Mouse (Mus musculus): ENCODE measurements around the gene Otc.

Gene Otc

GRCm38 (mm10) chrX:10251852-10252504 lies at the start of gene Otc:
Gene Otc (plus strand): TSS chrX:10252305.
- DNase-seq (ENCODE audit: low read depth): no peak

GRCm38 (mm10) chrX:10205937-10206336 lies 46.2 kb upstream of the Otc start:
- DNase-seq (ENCODE audit: low read depth): no peak

GRCm38 (mm10) chrX:10215972-10216371 lies 36.1 kb upstream of the Otc start:
- peak; percentile 48 for DNase-seq (ENCODE audit: low read depth)

GRCm38 (mm10) chrX:10216410-10216949 lies 35.6 kb upstream of the Otc start, which contains the start of gene Rpgr:
Gene Rpgr (minus strand): TSS chrX:10216920.
- peak; percentile 71 for DNase-seq (ENCODE audit: low read depth)

- DNase-seq (ENCODE audit: low read depth): no peak
Measured at GRCm38 (mm10) chrX:10219281-10219680, 32.8 kb upstream of the Otc start.

- no peak for DNase-seq (ENCODE audit: low read depth)
Measured at GRCm38 (mm10) chrX:10233051-10233450, 19.1 kb upstream of the Otc start.

GRCm38 (mm10) chrX:10234617-10235016 lies 17.5 kb upstream of the Otc start:
- no peak for DNase-seq (ENCODE audit: low read depth)

- no peak for DNase-seq (ENCODE audit: low read depth)
Measured at GRCm38 (mm10) chrX:10239515-10239914, 12.6 kb upstream of the Otc start.

- no peak for DNase-seq (ENCODE audit: low read depth)
Measured at GRCm38 (mm10) chrX:10243916-10244315, 8.2 kb upstream of the Otc start.

- no peak for DNase-seq (ENCODE audit: low read depth)
Measured at GRCm38 (mm10) chrX:10251357-10251756, 748 bp upstream of the Otc start.

- DNase-seq (ENCODE audit: low read depth): no peak
Measured at GRCm38 (mm10) chrX:10257774-10258173, 5.7 kb downstream of the Otc start.

- DNase-seq (ENCODE audit: low read depth): no peak
Measured at GRCm38 (mm10) chrX:10258260-10258659, 6.2 kb downstream of the Otc start.

GRCm38 (mm10) chrX:10268308-10268707 lies 16.2 kb downstream of the Otc start:
- DNase-seq (ENCODE audit: low read depth): no peak

- DNase-seq (ENCODE audit: low read depth): no peak
Measured at GRCm38 (mm10) chrX:10268761-10269437, 16.8 kb downstream of the Otc start.

- no peak for DNase-seq (ENCODE audit: low read depth)
Measured at GRCm38 (mm10) chrX:10297341-10297740, 45.2 kb downstream of the Otc start.

- DNase-seq (ENCODE audit: low read depth): no peak
Measured at GRCm38 (mm10) chrX:10318176-10318575, 66.1 kb downstream of the Otc start.

- no peak for DNase-seq (ENCODE audit: low read depth)
Measured at GRCm38 (mm10) chrX:10330246-10330645, 78.1 kb downstream of the Otc start.

GRCm38 (mm10) chrX:10331749-10332148 lies 79.6 kb downstream of the Otc start:
- DNase-seq (ENCODE audit: low read depth): no peak

GRCm38 (mm10) chrX:10336816-10337215 lies 84.7 kb downstream of the Otc start:
- no peak for DNase-seq (ENCODE audit: low read depth)

- no peak for DNase-seq (ENCODE audit: low read depth)
Measured at GRCm38 (mm10) chrX:10355867-10356266, 103.8 kb downstream of the Otc start.
